Mouse (Mus musculus) heart, embryonic 15.5 days (tissue): Measurements from ENCODE around the gene Pstpip1. TPM values are rescaled to one million over a fixed set of nuclear protein-coding genes. Genes with fewer than 3 reads are reported as not detected.

Source experiments
- ATAC-seq: fragments of 200-750 bp; cut with Nextera tagmentation; replicated peaks from 2 replicates; pipeline ENCODE4 v1.8.0; 2017; ENCODE audit warnings: low read depth, moderate TSS enrichment; ENCODE audit not compliant: insufficient number of reproducible peaks, insufficient read depth, low FRiP score
- H3K27ac ChIP-seq: fragments of 300-500 bp; sonication (generic); 2 replicates; pipeline ENCODE4 v1.5.1; 2015; ENCODE audit warnings: mild to moderate bottlenecking, inconsistent platforms
- H3K27me3 ChIP-seq: fragments of 300-500 bp; sonication (generic); 2 replicates; pipeline ENCODE4 v1.6.1; 2015; ENCODE audit warnings: inconsistent platforms
- H3K36me3 ChIP-seq: fragments of 300-500 bp; sonication (generic); 2 replicates; pipeline ENCODE4 v1.6.1; 2015; ENCODE audit warnings: mild to moderate bottlenecking, inconsistent platforms
- H3K4me1 ChIP-seq: fragments of 300-500 bp; sonication (generic); replicated peaks from 2 replicates; pipeline ENCODE4 v1.6.1; 2015; ENCODE audit warnings: inconsistent platforms
- H3K4me2 ChIP-seq: fragments of 300-500 bp; sonication (generic); 2 replicates; pipeline ENCODE4 v1.6.1; 2015; ENCODE audit warnings: inconsistent platforms, mild to moderate bottlenecking, moderate library complexity
- H3K4me3 ChIP-seq: fragments of 300-500 bp; sonication (generic); 2 replicates; pipeline ENCODE4 v1.5.1; 2015; ENCODE audit warnings: mild to moderate bottlenecking, inconsistent platforms
- H3K9ac ChIP-seq: fragments of 300-500 bp; sonication (generic); 2 replicates; pipeline ENCODE4 v1.6.1; 2015; ENCODE audit warnings: mild to moderate bottlenecking, inconsistent platforms
- H3K9me3 ChIP-seq: fragments of 300-500 bp; sonication (generic); replicated peaks from 2 replicates; pipeline ENCODE4 v1.6.1; 2016; ENCODE audit warnings: inconsistent platforms
- WGBS: fragments of 180-500 bp; shearing (Covaris S2); methylation state at CpG from one replicate; pipeline ENCODE4 v1.1.7; 2015; ENCODE audit warnings: mixed read lengths; 5-methylcytosine and 5-hydroxymethylcytosine counted together
- polyA plus RNA-seq: library from polyadenylated mRNA; unstranded; fragments of >200 nt; fragmentation: Nextera tagmentation; extraction: Ambion mirVana; gene quantifications from 2 replicates; pipeline ENCODE4 v1.2.1, GENCODE M21; 2015

Pstpip1 gene
- polyA plus RNA-seq, 1 experiment from 2014 or later, result 1.8 TPM

GRCm38 (mm10) chr9:56075264-56075663 is 14.5 kb upstream of the Pstpip1 start:
- WGBS, result 6% methylated on average over 4 of the region's 4 CpGs
- ATAC-seq, result peak; percentile 72

GRCm38 (mm10) chr9:56075901-56076620 is 13.7 kb upstream of the Pstpip1 start:
- Histone ChIP-seq H3K4me2 (no peak overlapping the region), H3K36me3 (no peaks in the 10 kb centered on the region), H3K27ac (peak overlapping the region; percentile 72), H3K4me1 (peaks cover 16% of the 10 kb centered on the region), H3K9me3 (no peaks in the 10 kb centered on the region), H3K4me3 (no peak overlapping the region), H3K27me3 (no peaks in the 10 kb centered on the region), H3K9ac (no peak overlapping the region)
- WGBS, result 32% methylated on average over 7 of the region's 7 CpGs
- no peak; the same call in 1 of the 2 replicates for ATAC-seq

More at GRCm38 (mm10) chr9:56075264-56075663, 14.5 kb upstream of the Pstpip1 start:
- H3K27ac ChIP-seq, result peak overlapping the region; percentile 72
- H3K4me3 ChIP-seq, result no peak overlapping the region
- no peak overlapping the region for H3K9ac ChIP-seq
- no peaks in the 10 kb centered on the region for H3K9me3 ChIP-seq
- H3K4me1 ChIP-seq, result peaks cover 16% of the 10 kb centered on the region
- H3K36me3 ChIP-seq, result no peaks in the 10 kb centered on the region
- H3K4me2 ChIP-seq, result no peak overlapping the region; the same call in 1 of the 2 replicates
- no peaks in the 10 kb centered on the region for H3K27me3 ChIP-seq

- Histone ChIP-seq H3K27me3 (no peaks in the 10 kb centered on the region), H3K9ac (no peak overlapping the region), H3K9me3 (no peaks in the 10 kb centered on the region), H3K4me3 (no peak overlapping the region), H3K4me2 (no peak overlapping the region), H3K4me1 (peaks cover 16% of the 10 kb centered on the region), H3K36me3 (no peaks in the 10 kb centered on the region), H3K27ac (no peak overlapping the region)
- ATAC-seq, result no peak
- 39% methylated on average over 5 of the region's 5 CpGs for WGBS
Measured at GRCm38 (mm10) chr9:56079587-56079986, 10.2 kb upstream of the Pstpip1 start.

- Histone ChIP-seq H3K36me3 (no peaks in the 10 kb centered on the region), H3K4me3 (no peak overlapping the region), H3K9ac (no peak overlapping the region), H3K27ac (no peak overlapping the region), H3K4me1 (peaks cover 23% of the 10 kb centered on the region), H3K27me3 (no peaks in the 10 kb centered on the region), H3K4me2 (no peak overlapping the region), H3K9me3 (no peaks in the 10 kb centered on the region)
- ATAC-seq, result no peak
- 76% methylated on average over 5 of the region's 5 CpGs for WGBS
Measured at GRCm38 (mm10) chr9:56086524-56086923, 3.2 kb upstream of the Pstpip1 start.

GRCm38 (mm10) chr9:56090546-56091225 is 924 bp downstream of the Pstpip1 start:
- Histone ChIP-seq H3K4me2 (peak overlapping the region; percentile 52), H3K4me1 (peaks cover 21% of the 10 kb centered on the region), H3K36me3 (no peaks in the 10 kb centered on the region), H3K4me3 (peak overlapping the region; percentile 24), H3K9ac (peak overlapping the region; percentile 37; the same call in 1 of the 2 replicates), H3K27me3 (no peaks in the 10 kb centered on the region), H3K27ac (peak overlapping the region; percentile 79), H3K9me3 (no peaks in the 10 kb centered on the region)
- no peak for ATAC-seq
- WGBS, result 66% methylated on average over 5 of the region's 5 CpGs

- Histone ChIP-seq H3K4me2 (no peak overlapping the region), H3K36me3 (no peaks in the 10 kb centered on the region), H3K9ac (0 out of 2 replicates have a peak overlapping the region, but pooled peaks have one; percentile 12), H3K27ac (no peak overlapping the region), H3K27me3 (no peaks in the 10 kb centered on the region), H3K9me3 (no peaks in the 10 kb centered on the region), H3K4me3 (no peak overlapping the region), H3K4me1 (peaks cover 21% of the 10 kb centered on the region)
- 33% methylated on average over 2 of the region's 2 CpGs for WGBS
- ATAC-seq, result no peak
Measured at GRCm38 (mm10) chr9:56092102-56092501, 2.3 kb downstream of the Pstpip1 start.

- H3K4me2 ChIP-seq, result no peak overlapping the region
- no peaks in the 10 kb centered on the region for H3K4me1 ChIP-seq
- H3K9me3 ChIP-seq, result no peaks in the 10 kb centered on the region
- no peak for ATAC-seq
- no peak overlapping the region for H3K9ac ChIP-seq
- no peaks in the 10 kb centered on the region for H3K36me3 ChIP-seq
- H3K4me3 ChIP-seq, result no peak overlapping the region
- 62% methylated on average over 4 of the region's 4 CpGs for WGBS
- H3K27ac ChIP-seq, result no peak overlapping the region
- no peaks in the 10 kb centered on the region for H3K27me3 ChIP-seq
Measured at GRCm38 (mm10) chr9:56097584-56098298, 8.0 kb downstream of the Pstpip1 start.

- 81% methylated on average over 7 of the region's 7 CpGs for WGBS
- Histone ChIP-seq H3K4me1 (no peaks in the 10 kb centered on the region), H3K4me2 (no peak overlapping the region), H3K4me3 (no peak overlapping the region), H3K36me3 (no peaks in the 10 kb centered on the region), H3K9ac (no peak overlapping the region), H3K27ac (no peak overlapping the region), H3K27me3 (no peaks in the 10 kb centered on the region), H3K9me3 (no peaks in the 10 kb centered on the region)
- ATAC-seq, result no peak
Measured at GRCm38 (mm10) chr9:56100041-56100522, 10.3 kb downstream of the Pstpip1 start.

GRCm38 (mm10) chr9:56101022-56101421 is 11.3 kb downstream of the Pstpip1 start:
- Histone ChIP-seq H3K27ac (no peak overlapping the region), H3K9me3 (no peaks in the 10 kb centered on the region), H3K27me3 (no peaks in the 10 kb centered on the region), H3K36me3 (no peaks in the 10 kb centered on the region), H3K4me2 (no peak overlapping the region), H3K4me1 (no peaks in the 10 kb centered on the region), H3K9ac (no peak overlapping the region), H3K4me3 (no peak overlapping the region)
- ATAC-seq, result no peak
- 41% methylated on average over 4 of the region's 4 CpGs for WGBS

GRCm38 (mm10) chr9:56104921-56105320 is 15.2 kb downstream of the Pstpip1 start:
- H3K36me3 ChIP-seq, result no peaks in the 10 kb centered on the region
- no peak overlapping the region for H3K4me2 ChIP-seq
- WGBS, result 59% methylated on average over 7 of the region's 7 CpGs
- H3K9ac ChIP-seq, result no peak overlapping the region
- no peak overlapping the region for H3K27ac ChIP-seq
- ATAC-seq, result no peak
- no peaks in the 10 kb centered on the region for H3K9me3 ChIP-seq
- no peak overlapping the region for H3K4me3 ChIP-seq
- H3K4me1 ChIP-seq, result peaks cover 14% of the 10 kb centered on the region; the same call in 1 of the 2 replicates
- no peaks in the 10 kb centered on the region for H3K27me3 ChIP-seq
